Mouse (Mus musculus) CH12.LX (cell line): ENCODE results near the gene Atg9b. TPM values are rescaled to one million over a fixed set of nuclear protein-coding genes. Genes with fewer than 3 reads are reported as not detected.

ENCODE experiments used
- DNase-seq: peaks from one replicate; pipeline ENCODE4 v3.0.0-alpha.2; 2013; ENCODE audit errors: extremely low read depth
- H3K27ac ChIP-seq: 2 replicates; pipeline ENCODE4 v1.5.1; 2012; ENCODE audit warnings: low read depth, mild to moderate bottlenecking, control low read depth, moderate library complexity; ENCODE audit not compliant: insufficient read depth
- H3K27me3 ChIP-seq: replicated peaks from 2 replicates; pipeline ENCODE3; 2012; ENCODE audit warnings: inconsistent platforms
- H3K36me3 ChIP-seq, 2 experiments: replicated peaks in 1 of 2; 2 replicates each; pipeline versions ENCODE3 to v1.6.1; 2012; ENCODE audit warnings: inconsistent platforms in 1 of 2, low read length in 1 of 2, mild to moderate bottlenecking in 1 of 2, mixed read lengths in 1 of 2, moderate library complexity in 1 of 2; ENCODE audit not compliant: control insufficient read depth in 1 of 2, insufficient read depth in 1 of 2
- H3K4me1 ChIP-seq, 2 experiments: 2 replicates each; pipeline ENCODE4 v1.6.1; 2012; ENCODE audit warnings: inconsistent platforms in 1 of 2, moderate library complexity in 1 of 2; ENCODE audit not compliant: insufficient read depth in 2 of 2, control insufficient read depth in 1 of 2
- H3K4me2 ChIP-seq: 2 replicates; pipeline ENCODE4 v1.6.1; 2012; ENCODE audit warnings: low read depth, mild to moderate bottlenecking, control low read depth; ENCODE audit not compliant: poor library complexity, insufficient read depth, severe bottlenecking
- H3K4me3 ChIP-seq, 3 experiments: fragments of 150-350 bp in 1 of 3; sonication (generic) in 1 of 3; replicated peaks in 1 of 3; 2 replicates each; pipeline versions ENCODE3 to v1.5.1; 2011 to 2012; ENCODE audit warnings: low read depth in 2 of 3, low read length in 2 of 3, mild to moderate bottlenecking in 2 of 3, moderate library complexity in 2 of 3, control low read depth in 1 of 3, improper control_type of control experiment in 1 of 3, inconsistent platforms in 1 of 3, mixed read lengths in 1 of 3; ENCODE audit not compliant: poor library complexity in 1 of 3
- H3K79me2 ChIP-seq: replicated peaks from 2 replicates; pipeline ENCODE4 v1.6.1; 2012; ENCODE audit warnings: mild to moderate bottlenecking, moderate library complexity; ENCODE audit not compliant: control insufficient read depth, poor library complexity, insufficient read depth, severe bottlenecking; ENCODE audit errors: extremely low read depth
- H3K9ac ChIP-seq: 2 replicates; pipeline ENCODE4 v1.6.1; 2012; ENCODE audit warnings: low read depth, mild to moderate bottlenecking, control low read depth, moderate library complexity; ENCODE audit not compliant: insufficient read depth
- H3K9me3 ChIP-seq: replicated peaks from 2 replicates; pipeline ENCODE3; 2012; ENCODE audit warnings: low read length, inconsistent platforms, mixed read lengths
- BHLHE40 ChIP-seq: IDR thresholded peaks from 2 replicates; pipeline ENCODE4 v1.6.1; 2011; ENCODE audit warnings: mild to moderate bottlenecking, low read depth, low read length, improper control_type of control experiment
- CHD1 ChIP-seq: IDR thresholded peaks from 2 replicates; pipeline ENCODE4 v1.6.1; 2012; ENCODE audit warnings: low read depth, low read length, improper control_type of control experiment, inconsistent platforms
- CTCF ChIP-seq, 2 experiments: IDR thresholded peaks in 1 of 2; conservative IDR thresholded peaks in 1 of 2; 2 replicates each; pipeline ENCODE4 v1.5.1; 2011 to 2012; ENCODE audit warnings: low read depth in 2 of 2, low read length in 2 of 2, improper control_type of control experiment in 1 of 2, inconsistent platforms in 1 of 2, mild to moderate bottlenecking in 1 of 2, moderate library complexity in 1 of 2
- EP300 ChIP-seq: IDR thresholded peaks from 2 replicates; pipeline ENCODE4 v1.6.1; 2011; ENCODE audit warnings: low read length, improper control_type of control experiment
- GABPA ChIP-seq: IDR thresholded peaks from 2 replicates; pipeline ENCODE4 v1.6.1; 2012; ENCODE audit warnings: low read depth, low read length, improper control_type of control experiment, inconsistent platforms; ENCODE audit not compliant: insufficient replicate concordance
- HCFC1 ChIP-seq: IDR thresholded peaks from 2 replicates; pipeline ENCODE4 v1.6.1; 2012; ENCODE audit warnings: low read depth, mild to moderate bottlenecking, inconsistent platforms, low read length, improper control_type of control experiment
- IRF4 ChIP-seq: IDR thresholded peaks from 2 replicates; pipeline ENCODE4 v1.6.1; 2014; ENCODE audit warnings: low read depth, mild to moderate bottlenecking, inconsistent platforms, low read length, improper control_type of control experiment
- JUN ChIP-seq: IDR thresholded peaks from 2 replicates; pipeline ENCODE4 v1.6.1; 2011; ENCODE audit warnings: low read depth, mild to moderate bottlenecking, low read length, improper control_type of control experiment, moderate library complexity; ENCODE audit not compliant: insufficient read depth
- JUND ChIP-seq: conservative IDR thresholded peaks from 2 replicates; pipeline ENCODE4 v1.6.1; 2011; ENCODE audit warnings: low read depth, low read length, improper control_type of control experiment
- KAT2A ChIP-seq: IDR thresholded peaks from 2 replicates; pipeline ENCODE4 v1.6.1; 2012; ENCODE audit warnings: low read length, improper control_type of control experiment, inconsistent platforms; ENCODE audit not compliant: insufficient replicate concordance
- MAX ChIP-seq: IDR thresholded peaks from 2 replicates; pipeline ENCODE4 v1.6.1; 2011; ENCODE audit warnings: low read length, improper control_type of control experiment
- MAZ ChIP-seq: IDR thresholded peaks from 2 replicates; pipeline ENCODE4 v1.6.1; 2012; ENCODE audit warnings: low read depth, mild to moderate bottlenecking, inconsistent platforms, low read length, improper control_type of control experiment, moderate library complexity
- MYC ChIP-seq: IDR thresholded peaks from 2 replicates; pipeline ENCODE4 v1.6.1; 2011; ENCODE audit warnings: low read depth, mild to moderate bottlenecking, improper control_type of control experiment, low read length
- NELFE ChIP-seq: IDR thresholded peaks from 2 replicates; pipeline ENCODE4 v1.6.1; 2011; ENCODE audit warnings: low read depth, low read length, improper control_type of control experiment
- NRF1 ChIP-seq: IDR thresholded peaks from 2 replicates; pipeline ENCODE4 v1.6.1; 2014; ENCODE audit warnings: low read depth, mild to moderate bottlenecking, inconsistent platforms, low read length, improper control_type of control experiment, moderate library complexity
- SIN3A ChIP-seq: IDR thresholded peaks from 2 replicates; pipeline ENCODE4 v1.6.1; 2012; ENCODE audit warnings: low read length, improper control_type of control experiment, inconsistent platforms
- UBTF ChIP-seq: IDR thresholded peaks from 2 replicates; pipeline ENCODE4 v1.6.1; 2012; ENCODE audit warnings: low read depth, mild to moderate bottlenecking, inconsistent platforms, low read length, improper control_type of control experiment, moderate library complexity
- USF1 ChIP-seq: IDR thresholded peaks from 2 replicates; pipeline ENCODE4 v1.6.1; 2014; ENCODE audit warnings: low read depth, mild to moderate bottlenecking, inconsistent platforms, low read length, improper control_type of control experiment
- USF2 ChIP-seq: conservative IDR thresholded peaks from 2 replicates; pipeline ENCODE4 v1.6.1; 2011; ENCODE audit warnings: low read depth, low read length, improper control_type of control experiment
- ZMIZ1 ChIP-seq: IDR thresholded peaks from 2 replicates; pipeline ENCODE4 v1.6.1; 2012; ENCODE audit warnings: low read depth, mild to moderate bottlenecking, inconsistent platforms, low read length, improper control_type of control experiment
- ZNF384 ChIP-seq: IDR thresholded peaks from 2 replicates; pipeline ENCODE4 v1.6.1; 2012; ENCODE audit warnings: low read depth, low read length, improper control_type of control experiment, inconsistent platforms
- dilution Hi-C: fragments of 300-500 bp; cut with MboI; formaldehyde crosslinking; loops from 2 replicates; pipeline ENCODE4 v1.14.3; 2020; ENCODE audit warnings: low sequenced_read_pairs; ENCODE audit not compliant: extremely low pct_unique_long_range_greater_than_20kb, extremely low pct_ligation_motif_present
- in situ Hi-C: fragments of 300-500 bp; cut with MboI; formaldehyde crosslinking; loops from 3 replicates; pipeline ENCODE4 v1.14.3; 2019; ENCODE audit warnings: low sequenced_read_pairs, low pct_ligation_motif_present, low pct_unique_long_range_greater_than_20kb, mixed read lengths
- polyA plus RNA-seq: library from polyadenylated mRNA; unstranded; fragments of >175 nt; gene quantifications from 2 replicates; pipeline ENCODE4 v1.2.1, GENCODE M21; 2012; ENCODE audit warnings: low read depth; ENCODE audit not compliant: insufficient read length
- total RNA-seq, 2 experiments: library from RNA; depleted of rRNA; stranded (reverse); fragments of 300-350 nt in 1 of 2; fragments of >200 nt in 1 of 2; gene quantifications; 2 replicates each; pipeline ENCODE4 v1.2.3; 2012 to 2014

Atg9b gene
- total and polyA plus RNA-seq, 3 experiments, result 0.68 to 1.3 (median 0.81) TPM

- Histone ChIP-seq H3K79me2 (no peaks in the 10 kb centered on the region), H3K27me3 (peaks cover 99% of the 10 kb centered on the region), H3K4me3 (no peak overlapping the region), H3K4me1 (peaks cover 11 to 18% of the 10 kb centered on the region in 2 experiments), H3K27ac (no peak overlapping the region), H3K36me3 (no peaks in the 10 kb centered on the region)
- dilution Hi-C loops (no loop called here), in situ Hi-C loops (no loop called here)
- DNase-seq, result no peak
- TF ChIP-seq UBTF (no peak), GABPA (no peak), MAZ (no peak), MAX (no peak), JUND (no peak), NRF1 (no peak), NELFE (no peak), JUN (no peak), HCFC1 (no peak), CHD1 (no peak), USF1 (no peak), ZNF384 (no peak), USF2 (no peak), KAT2A (no peak), MYC (no peak), BHLHE40 (no peak), ZMIZ1 (no peak), IRF4 (no peak)
- TF ChIP-seq, all 38 proteins: peak for 0
- no peak overlapping the region for H3K4me2 ChIP-seq
- no peaks in the 10 kb centered on the region for H3K9me3 ChIP-seq
- H3K9ac ChIP-seq, result no peak overlapping the region
Observed at GRCm38 (mm10) chr5:24344477-24345051, 47.4 kb downstream of the Atg9b start.

- H3K36me3 ChIP-seq, result no peaks in the 10 kb centered on the region
- in situ Hi-C loops, result no loop called here
- DNase-seq, result no peak
- TF ChIP-seq NELFE (no peak), ZMIZ1 (no peak), UBTF (no peak), KAT2A (no peak), CTCF (conservative IDR thresholded peaks at IDR 0.05 in 1 of 2, IDR thresholded peaks at IDR 0.05 in 1 of 2; ENCODE audit: low read depth in 2 of 2, low read length in 2 of 2) (no peak), CHD1 (no peak), EP300 (no peak), SIN3A (no peak), MAX (no peak), JUN (no peak), USF2 (no peak)
- H3K4me2 ChIP-seq, result no peak overlapping the region
- H3K9me3 ChIP-seq, result no peaks in the 10 kb centered on the region
- dilution Hi-C loops, result no loop called here
- no peaks in the 10 kb centered on the region for H3K79me2 ChIP-seq
- no peak overlapping the region for H3K4me3 ChIP-seq
- peaks cover 11 to 18% of the 10 kb centered on the region in 2 experiments for H3K4me1 ChIP-seq
- no peak overlapping the region for H3K9ac ChIP-seq
- no peak overlapping the region for H3K27ac ChIP-seq
- H3K27me3 ChIP-seq, result peaks cover 98% of the 10 kb centered on the region
Observed at GRCm38 (mm10) chr5:24343977-24344436, 47.9 kb downstream of the Atg9b start.
